Mouse (Mus musculus) lung, postnatal 0 days (tissue): ENCODE measurements around the gene Gm11096.

Experiments used
- CTCF ChIP-seq: IDR thresholded peaks from 2 replicates; pipeline ENCODE4 v1.5.1; 2016; ENCODE audit warnings: antibody characterized with exemption, mild to moderate bottlenecking
- EP300 ChIP-seq: IDR thresholded peaks from 2 replicates; pipeline ENCODE4 v1.6.1; 2016; ENCODE audit warnings: antibody characterized with exemption, mild to moderate bottlenecking, control low read depth

GRCm38 (mm10) chr17:81424256-81424912 lies 17.2 kb upstream of the Gm11096 start:
- TF ChIP-seq CTCF (no peak), EP300 (no peak)
